ENCODE assay signal across 8 mouse cellular contexts in genomic region chr16:5884746-5885689, GRCm38 (mm10). TPM values are rescaled to one million over a fixed set of nuclear protein-coding genes. Genes with fewer than 3 reads are reported as not detected.
DNase-seq lines count a peak whose midpoint lies in the region; ATAC-seq lines count a peak whose summit lies in the region.

Gene Rbfox1, plus strand, starts transcription at chr16:5885355.

- under 1% methylated on average over 69 of the region's 69 CpGs for WGBS in kidney, embryonic 16.5 days
- WGBS in hindbrain, embryonic 14.5 days: under 1% methylated on average over 67 of the region's 69 CpGs
- WGBS in limb, embryonic 13.5 days: 1% methylated on average over 67 of the region's 69 CpGs
- 1% methylated on average over 65 of the region's 69 CpGs for WGBS in stomach, embryonic 16.5 days

- H3K9ac ChIP-seq in kidney, embryonic 16.5 days (replicated peaks; ENCODE audit: low read length): no peak within 1 kb of the TSS
- peak within 1 kb of the TSS; percentile 82 for H3K9ac ChIP-seq in hindbrain, embryonic 14.5 days
- no peak within 1 kb of the TSS for H3K9ac ChIP-seq in limb, embryonic 13.5 days
- no peak within 1 kb of the TSS for H3K9ac ChIP-seq in stomach, embryonic 16.5 days (ENCODE audit: low read length)

- H3K4me3 ChIP-seq in kidney, embryonic 16.5 days (ENCODE audit: low read length): peak within 1 kb of the TSS; percentile 32
- peak within 1 kb of the TSS; percentile 64 for H3K4me3 ChIP-seq in hindbrain, embryonic 14.5 days (replicated peaks; ENCODE audit: low read length)
- peak within 1 kb of the TSS; percentile 30 for H3K4me3 ChIP-seq in limb, embryonic 13.5 days
- peak within 1 kb of the TSS; percentile 19 for H3K4me3 ChIP-seq in stomach, embryonic 16.5 days (replicated peaks; ENCODE audit: low read length)

- H3K4me2 ChIP-seq in kidney, embryonic 16.5 days (replicated peaks; ENCODE audit: low read depth, low read length): peak within 1 kb of the TSS; percentile 49
- peak within 1 kb of the TSS; percentile 96 for H3K4me2 ChIP-seq in hindbrain, embryonic 14.5 days (replicated peaks)
- H3K4me2 ChIP-seq in limb, embryonic 13.5 days (replicated peaks): peak within 1 kb of the TSS; percentile 49
- peak within 1 kb of the TSS; percentile 38 for H3K4me2 ChIP-seq in stomach, embryonic 16.5 days (ENCODE audit: low read depth, low read length)

- no peak for ATAC-seq in kidney, embryonic 16.5 days (ENCODE audit: low FRiP score, low TSS enrichment)
- peak; percentile 46; the same call in 1 of the 2 replicates for ATAC-seq in hindbrain, embryonic 14.5 days (ENCODE audit: low FRiP score)
- ATAC-seq in limb, embryonic 13.5 days (ENCODE audit: low FRiP score, low read depth): no peak
- no peak for ATAC-seq in stomach, embryonic 16.5 days (ENCODE audit: insufficient read depth, low FRiP score)
- no peak for ATAC-seq in megakaryocyte, adult 5-6 weeks (ENCODE audit: poor library complexity, severe bottlenecking)

- H3K36me3 ChIP-seq in kidney, embryonic 16.5 days (ENCODE audit: insufficient read depth, low read length): no peaks in the 10 kb centered on the region
- H3K36me3 ChIP-seq in hindbrain, embryonic 14.5 days (replicated peaks; ENCODE audit: control insufficient read depth, insufficient read depth): no peaks in the 10 kb centered on the region
- no peaks in the 10 kb centered on the region for H3K36me3 ChIP-seq in limb, embryonic 13.5 days
- H3K36me3 ChIP-seq in stomach, embryonic 16.5 days (ENCODE audit: control insufficient read depth, insufficient read depth, low read length): no peaks in the 10 kb centered on the region

- H3K27me3 ChIP-seq in kidney, embryonic 16.5 days (ENCODE audit: insufficient read depth, low read length): peaks cover 45% of the 10 kb centered on the region
- H3K27me3 ChIP-seq in hindbrain, embryonic 14.5 days (ENCODE audit: control insufficient read depth, insufficient read depth, low read length): peaks cover 18% of the 10 kb centered on the region
- H3K27me3 ChIP-seq in limb, embryonic 13.5 days: peaks cover 53% of the 10 kb centered on the region
- peaks cover 30% of the 10 kb centered on the region for H3K27me3 ChIP-seq in stomach, embryonic 16.5 days (ENCODE audit: control insufficient read depth, insufficient read depth, low read length)

- DNase-seq in kidney, adult 11 months: no peak
- peak; percentile 79 to 85 for DNase-seq in cerebellum, postnatal 25 days
- no peak for DNase-seq in gastrocnemius, adult 18-20 months (ENCODE audit: low spot score)
- peak; percentile 39 for DNase-seq in hindbrain, embryonic 14.5 days (ENCODE audit: low spot score)

- no peak within 1 kb of the TSS for H3K27ac ChIP-seq in kidney, embryonic 16.5 days (ENCODE audit: low read length)
- 0 out of 2 replicates have a peak within 1 kb of the TSS, but pooled peaks have one; percentile 20 for H3K27ac ChIP-seq in hindbrain, embryonic 14.5 days
- no peak within 1 kb of the TSS for H3K27ac ChIP-seq in limb, embryonic 13.5 days
- H3K27ac ChIP-seq in stomach, embryonic 16.5 days (ENCODE audit: low read length): no peak within 1 kb of the TSS

- 0 out of 2 replicates have a peak, but pooled peaks cover 4% of the 10 kb centered on the region for H3K4me1 ChIP-seq in kidney, embryonic 16.5 days (ENCODE audit: insufficient read depth, low read length)
- peaks cover 8% of the 10 kb centered on the region for H3K4me1 ChIP-seq in hindbrain, embryonic 14.5 days (replicated peaks; ENCODE audit: control insufficient read depth, insufficient read depth, low read length)
- H3K4me1 ChIP-seq in limb, embryonic 13.5 days: peaks cover 8% of the 10 kb centered on the region; the same call in 1 of the 2 replicates
- no peaks in the 10 kb centered on the region for H3K4me1 ChIP-seq in stomach, embryonic 16.5 days (ENCODE audit: control insufficient read depth, insufficient read depth, low read length)

- H3K9me3 ChIP-seq in kidney, embryonic 16.5 days (ENCODE audit: low read length): no peaks in the 10 kb centered on the region
- H3K9me3 ChIP-seq in hindbrain, embryonic 14.5 days (ENCODE audit: control insufficient read depth, low read length): no peaks in the 10 kb centered on the region
- H3K9me3 ChIP-seq in limb, embryonic 13.5 days: no peaks in the 10 kb centered on the region
- H3K9me3 ChIP-seq in stomach, embryonic 16.5 days (replicated peaks; ENCODE audit: control insufficient read depth, low read length): no peaks in the 10 kb centered on the region

RNA-seq across cellular contexts. Expression of gene Rbfox1, which starts in this region (rescaled TPM):
- 5.4 and 9.6 TPM in 2 replicates for polyA plus RNA-seq in kidney, embryonic 16.5 days (2015; fragmentation: Nextera tagmentation; extraction: Ambion mirVana)
- total RNA-seq in gastrocnemius, adult 18-20 months (2021): 100 to 1,000 TPM; 228 to 232 TPM
- 203 and 217 TPM in 2 replicates for polyA plus RNA-seq in hindbrain, embryonic 14.5 days (2014; fragmentation: Nextera tagmentation; extraction: Ambion mirVana)
- polyA plus RNA-seq in limb, embryonic 13.5 days (2015; fragmentation: Nextera tagmentation; extraction: Ambion mirVana): 4.1 and 5.0 TPM in 2 replicates
- polyA plus RNA-seq in stomach, embryonic 16.5 days (2015; fragmentation: Nextera tagmentation; extraction: Ambion mirVana): 3.1 and 4.5 TPM in 2 replicates
- total RNA-seq in megakaryocyte, adult 5-6 weeks (2015): not detected in 2 replicates
- total RNA-seq in megakaryocyte, adult 5-6 weeks (2017): not detected in 2 replicates

Comparison
In these comparisons a context has a peak if more than half of its experiments do, and no peak if none do; other contexts are left out.
1. RNA of gene Rbfox1 (total RNA-seq): 228 to 232 TPM in gastrocnemius, adult 18-20 months; not detected in megakaryocyte, adult 5-6 weeks; every median in the first group is over 100 times any median in the second.
2. RNA of gene Rbfox1 (polyA plus RNA-seq): 203 to 217 TPM in hindbrain, embryonic 14.5 days; 5.4 to 9.6 TPM in kidney, embryonic 16.5 days, 3.1 to 4.5 TPM in stomach, embryonic 16.5 days and 4.1 to 5.0 TPM in limb, embryonic 13.5 days; every median in the first group is over 10 times any median in the second.
3. H3K4me2 ChIP-seq: peak in every context shown above with its lines; median percentile 96 in hindbrain, embryonic 14.5 days; 49 in kidney, embryonic 16.5 days; 49 in limb, embryonic 13.5 days; 38 in stomach, embryonic 16.5 days.
4. DNase-seq: peak in cerebellum, postnatal 25 days (2 of 2) and hindbrain, embryonic 14.5 days (single experiment); none in kidney, adult 11 months (single experiment) and gastrocnemius, adult 18-20 months (single experiment).
5. Peak in every context shown above with its lines, with median percentiles within 50 percentile points of each other: H3K4me3 ChIP-seq.